Mouse (Mus musculus) adrenal gland, postnatal 25 days (tissue): ENCODE measurements at regions not wholly inside any gene's neighbourhood (a gene's known extent, or its start where the extent isn't known, plus 50 kb on each side); places are given as distances from the start of the nearest gene placed in this dataset.
"Not testable (repeated sequence)": the region's sequence is repeated elsewhere in the genome, so short reads cannot be mapped to it uniquely, and the experiment has no call there.

Source experiments
- DNase-seq: peaks from one replicate; pipeline ENCODE4 v3.0.0; 2021; ENCODE audit warnings: mixed read lengths

- DNase-seq: no peak
Measured at GRCm38 (mm10) chr5:101496924-101497697, 167.7 kb downstream of the Nkx6-1 start.

- no peak for DNase-seq
Measured at GRCm38 (mm10) chr5:101496161-101496560, 168.6 kb downstream of the Nkx6-1 start.

GRCm38 (mm10) chr5:101445792-101446191 is 219.0 kb downstream of the Nkx6-1 start:
- no peak for DNase-seq

- DNase-seq: no peak
Measured at GRCm38 (mm10) chr5:101441782-101442181, 223.0 kb downstream of the Nkx6-1 start.

DNA sequence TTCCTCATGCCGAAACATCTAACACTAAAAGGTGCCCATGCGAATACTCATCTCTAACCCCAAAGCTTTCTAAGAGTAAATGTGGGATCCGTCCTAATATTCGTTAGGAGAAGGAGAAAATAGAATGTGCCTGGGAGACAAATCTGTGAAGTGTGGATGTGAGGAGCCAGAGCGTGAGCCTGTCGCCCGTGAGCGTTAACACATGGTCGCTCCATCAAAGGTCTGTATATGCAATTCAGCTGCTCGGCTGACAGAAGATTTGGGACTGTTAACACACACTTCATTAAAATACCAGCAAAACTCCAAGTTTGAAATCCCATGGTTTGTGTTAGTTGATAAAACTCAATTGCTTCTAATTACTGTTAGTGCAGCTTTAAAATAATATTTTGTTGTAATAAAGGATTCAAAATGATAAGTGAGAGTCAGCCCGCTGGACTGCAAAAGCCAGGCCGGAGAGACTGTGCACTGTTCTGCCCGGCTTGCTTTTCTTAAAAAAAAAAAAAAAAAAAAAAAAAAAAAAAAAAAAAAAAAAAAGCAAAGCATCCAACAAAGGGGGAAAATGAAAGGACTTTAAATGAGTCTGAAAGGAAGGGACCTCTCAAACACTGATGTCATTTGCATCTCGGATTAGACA is 227.0 kb downstream of the Nkx6-1 start:
- DNase-seq: no peak

- no peak for DNase-seq
Measured at GRCm38 (mm10) chr5:101426067-101426771, 238.6 kb downstream of the Nkx6-1 start.

DNA sequence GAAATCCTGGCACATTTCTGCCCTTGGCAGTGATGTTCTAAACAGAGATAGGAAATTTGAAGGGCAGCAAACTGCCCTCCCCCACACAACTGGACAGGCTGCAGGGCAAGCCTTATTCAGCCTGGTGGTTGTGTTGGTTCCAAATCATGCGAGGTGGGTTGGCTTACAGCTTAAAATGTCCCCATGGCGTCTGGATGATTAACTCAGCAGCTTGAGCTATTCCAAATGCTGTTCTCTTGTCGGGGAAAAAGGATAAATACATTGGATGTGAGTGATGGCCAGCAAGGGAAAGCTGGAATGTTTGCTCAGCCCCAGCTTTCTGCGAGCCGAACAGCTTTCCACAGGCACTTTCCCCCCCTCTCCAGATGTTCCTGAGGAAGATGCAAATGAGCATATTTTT is 280.5 kb downstream of the Nkx6-1 start:
- no peak for DNase-seq

- DNase-seq: no peak
Measured at GRCm38 (mm10) chr5:101381361-101381760, 283.4 kb downstream of the Nkx6-1 start.

GRCm38 (mm10) chr5:101376657-101377056 is 288.1 kb downstream of the Nkx6-1 start:
- no peak for DNase-seq

DNA sequence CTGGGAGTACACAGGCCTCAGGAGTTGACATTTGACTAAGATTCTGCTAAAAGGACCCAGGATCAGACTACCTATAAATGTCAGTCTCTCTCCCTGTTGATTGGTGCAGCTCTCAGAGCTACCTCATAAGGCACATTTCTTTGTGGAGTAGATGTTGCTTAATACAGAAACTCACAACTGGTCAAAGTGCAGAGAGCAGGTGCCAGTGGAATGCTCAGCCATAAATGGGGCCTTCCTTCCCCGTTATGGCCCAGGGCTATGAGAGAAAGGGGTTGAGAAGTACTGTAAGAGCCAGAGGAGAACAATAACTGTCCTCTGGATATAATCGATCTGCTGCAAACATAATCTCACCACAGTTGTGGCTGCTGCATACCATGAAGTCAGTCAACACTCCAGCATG is 290.7 kb downstream of the Nkx6-1 start:
- no peak for DNase-seq

- no peak for DNase-seq
Measured at GRCm38 (mm10) chr5:101372204-101372603, 292.6 kb downstream of the Nkx6-1 start.

GRCm38 (mm10) chr5:101365364-101365763 is 299.4 kb downstream of the Nkx6-1 start:
- peak; percentile 34 for DNase-seq

DNA sequence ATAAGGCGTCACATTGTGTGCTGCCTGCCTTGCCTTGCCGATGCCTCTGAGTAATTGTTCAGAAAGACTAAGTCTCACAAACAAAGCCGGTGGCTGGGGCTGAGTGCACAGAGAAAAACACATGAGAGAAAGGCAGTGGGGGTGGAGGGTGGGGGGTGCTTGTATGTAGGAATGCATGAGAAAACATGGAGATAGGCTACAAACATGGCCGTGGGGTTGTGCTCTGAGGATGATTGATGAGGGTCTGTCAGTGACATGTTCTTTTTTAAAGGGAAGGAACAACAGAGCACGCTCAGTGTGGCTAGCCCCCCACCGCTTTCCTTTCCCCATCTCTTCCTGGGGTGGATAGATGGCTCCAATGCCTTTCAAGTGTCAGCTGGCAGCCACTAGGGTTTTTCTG is 304.8 kb downstream of the Nkx6-1 start:
- DNase-seq: no peak

GRCm38 (mm10) chr5:101345406-101345805 is 319.4 kb downstream of the Nkx6-1 start:
- no peak for DNase-seq

DNA sequence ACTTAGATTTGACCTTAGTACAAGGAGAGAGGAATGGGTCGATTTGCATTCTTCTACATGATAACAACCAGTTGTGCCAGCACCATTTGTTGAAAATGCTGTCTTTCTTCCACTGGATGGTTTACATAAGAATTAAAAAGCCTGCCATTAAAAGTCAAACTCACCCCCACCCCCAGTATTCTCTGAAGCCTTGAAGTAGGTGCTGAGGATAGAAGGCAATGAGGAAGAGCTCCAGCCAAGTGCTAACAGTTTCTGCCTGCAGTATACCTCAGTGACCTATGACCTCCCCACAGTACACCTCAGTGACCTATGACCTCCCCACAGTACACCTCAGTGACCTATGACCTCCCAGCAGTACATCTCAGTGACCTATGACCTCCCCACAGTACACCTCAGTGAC is 328.4 kb downstream of the Nkx6-1 start:
- DNase-seq: not testable (repeated sequence)

GRCm38 (mm10) chr5:101331825-101332224 is 333.0 kb downstream of the Nkx6-1 start:
- DNase-seq: no peak

GRCm38 (mm10) chr5:101326122-101326521 is 338.7 kb downstream of the Nkx6-1 start:
- no peak for DNase-seq

- no peak for DNase-seq
Measured at GRCm38 (mm10) chr5:101323041-101323950, 341.5 kb downstream of the Nkx6-1 start.

- no peak for DNase-seq
Measured at GRCm38 (mm10) chr5:101299986-101300385, 364.8 kb downstream of the Nkx6-1 start.

DNA sequence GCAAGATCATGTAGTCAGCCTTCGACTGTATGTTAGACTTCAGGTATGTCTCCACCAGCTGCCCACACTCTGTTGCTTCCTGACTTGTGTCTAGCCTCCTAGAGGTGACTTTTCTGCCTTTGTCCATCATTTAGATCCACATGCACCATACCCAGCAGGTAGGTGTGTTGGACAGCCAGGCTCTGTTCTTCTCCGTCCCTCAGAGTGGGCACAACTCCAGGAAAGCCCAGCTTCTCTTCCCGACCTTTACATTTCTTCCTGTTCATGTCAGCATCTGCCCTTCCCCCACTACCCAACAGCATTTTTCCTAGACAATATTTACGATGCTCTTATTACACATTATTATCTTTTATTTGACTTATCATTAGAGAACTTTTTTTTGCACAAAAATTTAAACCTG is 366.4 kb downstream of the Nkx6-1 start:
- no peak for DNase-seq

GRCm38 (mm10) chr5:101297511-101298102 is 367.2 kb downstream of the Nkx6-1 start:
- DNase-seq: no peak

GRCm38 (mm10) chr5:101295941-101296340 is 368.9 kb downstream of the Nkx6-1 start:
- no peak for DNase-seq
